Mouse (Mus musculus) megakaryocyte, embryonic 14.5 days (primary cell): Measurements from ENCODE around the gene Tprkb. TPM values are rescaled to one million over a fixed set of nuclear protein-coding genes. Genes with fewer than 3 reads are reported as not detected.
"Not testable (repeated sequence)": the region's sequence is repeated elsewhere in the genome, so short reads cannot be mapped to it uniquely, and the experiment has no call there.

Source experiments
- H3K27me3 ChIP-seq: replicated peaks from 2 replicates; pipeline ENCODE3; 2012; ENCODE audit warnings: inconsistent platforms
- H3K36me3 ChIP-seq: replicated peaks from 2 replicates; pipeline ENCODE3; 2012; ENCODE audit warnings: low read length, inconsistent platforms, mixed read lengths
- H3K4me1 ChIP-seq: 2 replicates; pipeline ENCODE4 v1.6.1; 2012; ENCODE audit warnings: inconsistent platforms
- H3K4me3 ChIP-seq: replicated peaks from 2 replicates; pipeline ENCODE3; 2012; ENCODE audit warnings: moderate library complexity, mild to moderate bottlenecking, inconsistent platforms
- H3K9me3 ChIP-seq: 2 replicates; pipeline ENCODE4 v1.6.1; 2012; ENCODE audit warnings: inconsistent platforms
- FLI1 ChIP-seq: IDR thresholded peaks from 2 replicates; pipeline ENCODE4 v1.6.1; 2012; ENCODE audit warnings: low read length, inconsistent platforms, mixed read lengths
- GATA1 ChIP-seq: IDR thresholded peaks from 3 replicates; pipeline ENCODE4 v1.6.1; 2012; ENCODE audit warnings: mixed read lengths, low read length, inconsistent platforms, borderline replicate concordance
- polyA plus RNA-seq: library from polyadenylated mRNA; stranded (reverse); fragments of >175 nt; gene quantifications from 2 replicates; pipeline ENCODE4 v1.2.3, GENCODE M21; 2012; ENCODE audit warnings: low replicate concordance; ENCODE audit not compliant: insufficient read depth

Tprkb gene
- polyA plus RNA-seq, result 1.7 TPM in 1 of 2 replicates, not detected in the other

DNA sequence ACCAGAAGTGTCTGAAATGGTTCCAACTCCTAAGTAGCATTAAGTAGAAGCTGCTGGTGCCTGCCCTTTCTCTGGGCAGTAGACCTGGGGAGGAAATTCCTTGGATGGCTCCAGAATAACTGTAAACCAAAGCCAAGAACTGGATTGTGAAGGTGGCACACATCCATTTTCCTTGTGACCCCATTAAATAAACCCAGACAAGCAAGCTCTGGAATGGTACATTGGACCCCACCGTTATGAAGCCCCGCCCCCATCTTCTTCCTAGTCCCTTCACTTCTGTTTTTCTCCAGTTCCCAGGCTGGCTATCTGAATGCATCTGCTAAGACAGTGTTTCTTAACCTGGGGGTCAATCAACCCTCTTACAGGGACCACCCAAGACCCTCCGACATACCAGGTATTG, at the start of gene Tprkb:
Gene Tprkb, plus strand, starts transcription at position 279 of the 400 bp plus-strand sequence.
- Histone ChIP-seq H3K4me3 (no peak within 1 kb of the TSS), H3K4me1 (peaks cover 24% of the 10 kb centered on the region), H3K36me3 (peaks cover 8% of the 10 kb centered on the region), H3K27me3 (no peaks in the 10 kb centered on the region), H3K9me3 (no peaks in the 10 kb centered on the region)
- TF ChIP-seq FLI1 (no peak), GATA1 (no peak)

DNA sequence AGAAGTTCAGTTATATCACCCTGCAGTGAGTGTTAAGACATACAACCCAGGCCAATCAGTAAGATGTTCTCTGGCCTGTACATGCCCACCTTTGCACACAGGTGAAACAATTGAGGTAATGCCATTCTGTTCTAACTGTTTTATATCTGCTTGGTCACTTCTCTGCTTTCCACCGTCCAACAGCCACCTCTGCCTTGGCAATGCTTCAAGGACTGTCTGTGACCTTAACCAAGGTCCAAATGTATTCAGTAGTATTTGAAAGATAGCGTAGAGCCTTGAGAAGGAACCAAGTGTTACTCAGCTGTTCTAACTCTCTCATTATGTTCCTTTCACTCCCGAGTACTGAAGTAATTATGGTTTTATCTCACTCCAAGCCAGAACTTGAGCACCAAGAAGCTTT, 49.1 kb upstream of the Tprkb start:
- Histone ChIP-seq H3K4me3 (no peak overlapping the region), H3K36me3 (no peaks in the 10 kb centered on the region), H3K9me3 (0 out of 2 replicates have a peak, but pooled peaks cover 7% of the 10 kb centered on the region), H3K4me1 (no peaks in the 10 kb centered on the region), H3K27me3 (peaks cover 31% of the 10 kb centered on the region)
- TF ChIP-seq GATA1 (no peak), FLI1 (no peak)

DNA sequence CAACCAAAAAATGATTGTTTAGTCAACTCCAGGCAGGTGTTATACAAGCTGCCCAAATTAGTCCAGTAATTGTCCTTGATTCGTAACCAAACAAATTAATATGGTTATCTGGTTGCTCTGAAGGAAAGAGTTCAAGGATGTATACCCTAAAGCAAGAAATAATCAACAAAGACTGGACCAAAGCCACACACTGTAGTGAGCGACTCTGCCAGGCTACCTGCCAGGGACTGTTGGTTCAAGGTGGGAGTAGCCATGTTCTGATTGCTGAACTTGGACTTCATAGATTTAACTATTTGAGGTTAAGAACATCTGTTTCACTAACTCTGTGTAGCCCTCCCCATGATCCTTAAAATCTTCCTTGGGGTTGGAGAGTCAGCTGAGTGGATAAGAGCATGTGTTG, 48.5 kb upstream of the Tprkb start:
- Histone ChIP-seq H3K36me3 (no peaks in the 10 kb centered on the region), H3K4me3 (no peak overlapping the region), H3K4me1 (no peaks in the 10 kb centered on the region), H3K27me3 (peaks cover 34% of the 10 kb centered on the region), H3K9me3 (0 out of 2 replicates have a peak, but pooled peaks cover 7% of the 10 kb centered on the region)
- TF ChIP-seq GATA1 (no peak), FLI1 (no peak)

DNA sequence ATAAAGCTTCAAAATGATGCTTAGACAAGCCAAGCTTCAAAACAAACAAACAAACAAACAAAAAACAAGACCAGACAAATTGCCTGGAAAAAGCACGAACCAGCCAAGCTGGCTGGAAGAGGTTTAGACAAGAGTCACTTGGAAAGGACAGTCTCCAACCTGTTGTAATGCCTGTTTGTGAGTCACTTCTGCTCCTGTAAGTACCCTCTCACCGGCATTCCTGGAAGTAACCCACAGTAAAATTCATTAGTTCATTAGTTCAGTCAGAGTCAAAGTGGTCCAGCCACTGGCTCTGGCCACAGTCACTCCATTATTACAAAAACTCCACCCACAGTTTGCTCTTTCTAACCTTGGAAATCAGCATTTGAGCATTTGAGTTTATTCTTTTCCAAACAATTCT, 47.8 kb upstream of the Tprkb start:
- TF ChIP-seq FLI1, result no peak
- TF ChIP-seq GATA1, result no peak
- H3K27me3 ChIP-seq, result peaks cover 33% of the 10 kb centered on the region
- H3K4me3 ChIP-seq, result no peak overlapping the region
- H3K4me1 ChIP-seq, result no peaks in the 10 kb centered on the region
- H3K36me3 ChIP-seq, result no peaks in the 10 kb centered on the region
- H3K9me3 ChIP-seq, result 0 out of 2 replicates have a peak, but pooled peaks cover 7% of the 10 kb centered on the region

DNA sequence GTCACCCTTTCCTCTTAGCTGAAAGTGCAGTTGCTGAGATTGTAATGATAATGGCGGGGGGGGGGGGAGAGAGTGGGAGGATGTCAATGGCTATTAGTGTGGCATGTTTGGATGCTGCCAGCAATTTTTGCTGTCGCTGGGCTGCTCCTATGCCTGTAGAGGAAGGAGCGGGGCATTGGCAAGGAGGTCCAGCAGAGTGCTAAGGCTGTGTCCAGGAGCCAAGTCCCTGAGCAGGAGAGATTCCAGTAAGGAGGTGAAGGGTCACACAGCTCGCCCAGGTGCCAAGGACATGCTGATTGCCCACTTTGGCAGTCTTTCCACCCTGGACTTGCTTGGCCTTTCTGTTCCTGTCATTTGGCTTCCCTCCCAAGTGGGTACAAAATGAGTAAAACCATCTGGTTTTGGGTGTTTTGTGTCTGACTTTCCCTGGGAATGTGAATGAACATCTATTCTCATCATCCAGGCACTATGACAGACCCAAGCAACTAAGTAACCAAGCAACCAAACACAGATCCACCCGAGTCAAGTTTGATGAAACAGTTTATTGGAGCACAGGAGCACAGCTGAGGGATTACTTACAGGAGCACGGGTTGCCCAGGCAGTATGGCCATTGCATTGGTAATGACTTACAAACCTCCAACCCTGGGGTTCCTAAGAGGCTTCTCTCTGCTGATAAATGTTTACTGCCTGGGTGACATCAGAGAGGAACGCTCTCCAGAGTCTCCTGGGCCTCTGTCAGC, 46.6 kb upstream of the Tprkb start:
- not testable (repeated sequence) for H3K4me1 ChIP-seq, H3K9me3 ChIP-seq, H3K36me3 ChIP-seq, H3K4me3 ChIP-seq
- H3K27me3 ChIP-seq, result peaks cover 21% of the 10 kb centered on the region

DNA sequence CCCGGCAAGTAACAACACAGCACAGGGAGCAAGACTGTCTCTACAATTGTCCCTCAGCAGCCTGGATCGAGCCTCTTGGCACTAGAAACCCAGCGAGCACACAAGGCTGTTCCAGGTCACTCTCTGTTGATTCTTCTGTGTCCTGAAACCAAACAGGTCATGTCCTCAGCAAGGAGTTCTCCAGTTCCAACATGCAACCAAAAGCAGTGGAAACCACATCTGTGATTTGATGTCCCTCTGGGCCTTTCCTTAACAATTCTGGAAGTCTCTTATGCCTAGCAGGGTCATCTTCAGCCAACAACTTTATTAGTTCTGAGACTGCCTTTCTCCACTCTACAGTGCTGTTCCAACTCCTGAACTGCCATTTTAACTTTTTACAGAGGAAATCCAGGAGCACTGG, 45.5 kb upstream of the Tprkb start:
- H3K36me3 ChIP-seq, H3K4me1 ChIP-seq, H3K4me3 ChIP-seq, H3K9me3 ChIP-seq: not testable (repeated sequence)
- peaks cover 12% of the 10 kb centered on the region for H3K27me3 ChIP-seq

DNA sequence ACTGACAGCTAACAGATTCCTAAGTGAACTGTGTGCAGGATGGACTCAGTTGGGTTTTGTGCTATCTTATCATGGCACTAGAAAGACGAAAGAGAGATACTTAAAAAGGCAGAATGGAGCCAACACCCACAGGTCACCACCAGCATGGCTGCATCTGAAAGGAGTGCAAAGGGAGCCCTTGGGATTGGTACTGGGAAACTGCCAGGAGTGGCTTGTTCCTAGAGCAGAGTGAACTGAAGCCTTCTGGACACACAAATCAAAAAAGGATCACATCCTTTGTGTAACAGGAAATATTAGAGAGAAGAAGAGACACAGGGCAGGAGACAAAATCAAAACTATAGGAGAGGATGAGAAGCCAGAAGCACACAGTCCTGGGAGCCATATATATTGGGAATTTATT, 44.7 kb upstream of the Tprkb start:
- not testable (repeated sequence) for H3K4me3 ChIP-seq, H3K4me1 ChIP-seq, H3K9me3 ChIP-seq, H3K27me3 ChIP-seq, H3K36me3 ChIP-seq

DNA sequence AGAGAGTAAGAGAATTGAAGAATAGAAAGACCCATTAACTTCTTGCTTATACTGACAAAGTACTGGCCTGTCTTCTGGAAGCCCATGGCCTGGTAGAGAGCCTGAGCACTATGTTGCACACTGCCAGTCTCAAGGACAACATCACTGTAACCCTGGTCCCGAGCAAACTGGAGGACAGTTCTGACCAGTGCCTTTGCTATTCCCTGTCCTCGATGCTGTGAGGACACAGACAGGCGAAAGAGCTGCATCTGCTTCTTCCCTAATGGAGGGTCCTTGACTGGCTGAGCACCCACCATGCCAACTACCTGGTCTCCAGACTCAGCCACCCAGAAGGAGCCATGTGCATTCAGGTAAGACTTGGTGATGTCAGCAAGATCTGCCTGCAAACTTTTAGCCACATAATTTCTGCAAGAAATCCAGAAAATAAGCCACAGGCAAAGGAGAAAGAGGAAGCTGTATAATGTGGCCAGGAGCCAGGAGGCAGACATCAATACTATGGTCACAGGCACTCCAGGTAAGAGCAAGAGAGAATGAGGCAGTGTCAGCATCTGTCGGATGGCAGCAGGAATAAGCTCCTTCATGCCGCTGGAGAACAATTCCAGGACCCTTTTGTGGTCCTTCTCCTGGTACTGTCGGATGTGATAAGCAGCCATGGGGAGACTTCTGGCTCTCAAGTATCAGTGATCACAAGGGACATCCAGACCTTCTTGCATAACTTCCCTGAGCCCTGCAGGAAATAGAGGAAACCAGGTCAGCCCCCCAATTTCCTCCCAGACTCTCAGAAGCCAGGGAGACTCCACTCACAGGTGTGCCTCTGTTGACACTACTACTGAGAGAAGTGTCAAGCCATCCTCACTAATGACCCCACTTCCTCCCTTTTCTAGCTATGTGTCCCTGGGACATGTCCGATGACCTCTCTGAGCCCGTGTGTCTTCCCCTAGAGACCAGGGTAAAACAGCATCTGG, 43.7 kb upstream of the Tprkb start:
- Histone ChIP-seq H3K27me3 (peaks cover 9% of the 10 kb centered on the region), H3K9me3 (0 out of 2 replicates have a peak, but pooled peaks cover 7% of the 10 kb centered on the region), H3K36me3 (no peaks in the 10 kb centered on the region), H3K4me3 (no peak overlapping the region), H3K4me1 (no peaks in the 10 kb centered on the region)
- TF ChIP-seq GATA1, result no peak
- no peak for TF ChIP-seq FLI1

DNA sequence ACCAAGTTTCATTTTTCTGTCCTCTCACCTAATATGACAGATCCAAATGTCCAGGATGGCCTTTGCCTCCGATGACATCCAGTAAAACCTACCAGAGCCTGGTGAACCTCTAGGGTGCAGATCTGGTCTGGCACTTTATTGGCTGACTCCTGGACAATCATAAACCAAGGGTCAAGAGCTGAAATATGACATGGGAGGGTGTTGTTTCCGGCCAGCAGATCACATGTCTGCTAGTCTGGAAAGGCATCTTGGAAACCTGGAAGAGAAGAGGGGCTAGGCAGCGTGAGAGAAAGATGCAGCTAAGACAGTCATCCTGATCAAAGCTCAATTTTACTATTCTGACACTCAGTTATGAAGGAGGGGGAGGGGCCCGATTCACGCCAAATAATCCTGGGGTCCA, 42.7 kb upstream of the Tprkb start, which contains the start of gene Nat8f2:
Gene Nat8f2, minus strand, starts transcription at position 153 of the 400 bp plus-strand sequence.
- not testable (repeated sequence) for H3K4me1 ChIP-seq, H3K27me3 ChIP-seq

DNA sequence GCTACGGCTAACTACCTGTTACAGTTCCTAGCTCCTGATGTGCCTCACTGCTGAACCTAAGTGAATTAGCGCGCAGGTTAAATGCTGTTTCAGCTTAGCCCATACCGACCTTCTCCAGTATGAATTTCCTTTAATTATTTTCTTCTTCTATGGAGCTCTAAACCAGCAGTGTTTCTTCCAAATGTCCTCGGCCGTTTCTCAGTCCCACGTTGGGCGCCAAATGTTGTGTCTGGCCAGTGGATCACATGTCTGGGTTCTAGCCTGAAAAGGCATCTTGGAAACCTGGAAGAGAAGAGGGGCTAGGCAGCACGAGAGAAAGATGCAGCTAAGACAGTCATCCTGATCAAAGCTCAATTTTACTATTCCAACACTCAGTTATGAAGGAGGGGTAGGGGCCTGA, 28.4 kb upstream of the Tprkb start:
- H3K4me1 ChIP-seq, H3K4me3 ChIP-seq, H3K27me3 ChIP-seq, H3K36me3 ChIP-seq: not testable (repeated sequence)
- H3K9me3 ChIP-seq, result peaks cover 27% of the 10 kb centered on the region

More for the DNA sequence above, 42.7 kb upstream of the Tprkb start, which contains the start of gene Nat8f2:
- H3K36me3 ChIP-seq, H3K9me3 ChIP-seq, H3K4me3 ChIP-seq: not testable (repeated sequence)
